Mouse (Mus musculus): ENCODE data around the gene 1110002E22Rik. TPM values are rescaled to one million over a fixed set of nuclear protein-coding genes. Genes with fewer than 3 reads are reported as not detected.

Gene 1110002E22Rik
- polyA plus RNA-seq, 1 experiment: 0.01 TPM

- no peaks in the 10 kb centered on the region for H3K36me3 ChIP-seq (ENCODE audit: control insufficient read depth, insufficient read depth, low read length)
- no peak for TF ChIP-seq POLR2A (IDR thresholded peaks at IDR 0.05; ENCODE audit: control insufficient read depth, low read depth, low read length)
- no peak for TF ChIP-seq CTCF (IDR thresholded peaks at IDR 0.05; ENCODE audit: control insufficient read depth, insufficient read depth, insufficient replicate concordance, low read depth, low read length)
- H3K4me3 ChIP-seq (ENCODE audit: control insufficient read depth, low read depth, low read length): no peak overlapping the region
- H3K27ac ChIP-seq (ENCODE audit: control insufficient read depth, insufficient read depth, low read depth, low read length): no peak overlapping the region
- no peaks in the 10 kb centered on the region for H3K4me1 ChIP-seq (ENCODE audit: control insufficient read depth, insufficient read depth, low read length)
- no peaks in the 10 kb centered on the region for H3K27me3 ChIP-seq (ENCODE audit: control insufficient read depth, insufficient read depth, low read length)
Measured at GRCm38 (mm10) chr3:138071476-138072073, 6.7 kb downstream of the 1110002E22Rik start.

DNA sequence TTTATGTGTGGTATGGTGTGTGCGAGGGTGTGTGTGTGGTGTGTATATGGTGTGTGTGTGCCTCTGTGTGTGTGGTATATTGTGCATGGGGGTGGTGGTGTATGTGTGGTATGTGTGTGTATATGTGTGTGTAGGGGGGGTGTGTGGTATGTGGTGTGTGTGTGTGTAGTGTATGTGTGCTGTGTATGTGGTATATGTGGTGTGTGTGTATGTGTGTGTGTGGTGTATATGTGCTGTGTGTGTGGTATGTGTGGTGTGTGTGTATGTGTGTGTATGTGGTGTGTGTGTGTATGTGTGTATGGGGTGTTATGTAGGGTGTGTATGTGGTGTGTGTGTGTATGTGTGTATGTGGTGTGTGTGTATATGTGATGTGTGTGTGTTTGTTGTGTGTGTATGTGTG is 9.4 kb downstream of the 1110002E22Rik start:
- no peak for TF ChIP-seq CTCF (IDR thresholded peaks at IDR 0.05; ENCODE audit: control insufficient read depth, insufficient read depth, insufficient replicate concordance, low read depth, low read length)
- no peak for TF ChIP-seq POLR2A (IDR thresholded peaks at IDR 0.05; ENCODE audit: control insufficient read depth, low read depth, low read length)
- Histone ChIP-seq H3K36me3 (ENCODE audit: control insufficient read depth, insufficient read depth, low read length) (no peaks in the 10 kb centered on the region), H3K4me3 (ENCODE audit: control insufficient read depth, low read depth, low read length) (no peak overlapping the region), H3K4me1 (ENCODE audit: control insufficient read depth, insufficient read depth, low read length) (no peaks in the 10 kb centered on the region), H3K27me3 (ENCODE audit: control insufficient read depth, insufficient read depth, low read length) (no peaks in the 10 kb centered on the region), H3K27ac (ENCODE audit: control insufficient read depth, insufficient read depth, low read depth, low read length) (no peak overlapping the region)

- H3K36me3 ChIP-seq (ENCODE audit: control insufficient read depth, insufficient read depth, low read length): no peaks in the 10 kb centered on the region
- TF ChIP-seq CTCF (IDR thresholded peaks at IDR 0.05; ENCODE audit: control insufficient read depth, insufficient read depth, insufficient replicate concordance, low read depth, low read length) (no peak), POLR2A (IDR thresholded peaks at IDR 0.05; ENCODE audit: control insufficient read depth, low read depth, low read length) (no peak)
- no peaks in the 10 kb centered on the region for H3K4me1 ChIP-seq (ENCODE audit: control insufficient read depth, insufficient read depth, low read length)
- no peak overlapping the region for H3K4me3 ChIP-seq (ENCODE audit: control insufficient read depth, low read depth, low read length)
- no peak overlapping the region for H3K27ac ChIP-seq (ENCODE audit: control insufficient read depth, insufficient read depth, low read depth, low read length)
- no peaks in the 10 kb centered on the region for H3K27me3 ChIP-seq (ENCODE audit: control insufficient read depth, insufficient read depth, low read length)
Measured at GRCm38 (mm10) chr3:138075209-138075608, 10.4 kb downstream of the 1110002E22Rik start.

GRCm38 (mm10) chr3:138077476-138078340 is 12.9 kb downstream of the 1110002E22Rik start:
- Histone ChIP-seq H3K27me3 (ENCODE audit: control insufficient read depth, insufficient read depth, low read length) (no peaks in the 10 kb centered on the region), H3K4me3 (ENCODE audit: control insufficient read depth, low read depth, low read length) (no peak overlapping the region), H3K4me1 (ENCODE audit: control insufficient read depth, insufficient read depth, low read length) (no peaks in the 10 kb centered on the region), H3K27ac (ENCODE audit: control insufficient read depth, insufficient read depth, low read depth, low read length) (no peak overlapping the region), H3K36me3 (ENCODE audit: control insufficient read depth, insufficient read depth, low read length) (no peaks in the 10 kb centered on the region)
- no peak for TF ChIP-seq CTCF (IDR thresholded peaks at IDR 0.05; ENCODE audit: control insufficient read depth, insufficient read depth, insufficient replicate concordance, low read depth, low read length)
- TF ChIP-seq POLR2A (IDR thresholded peaks at IDR 0.05; ENCODE audit: control insufficient read depth, low read depth, low read length): no peak

GRCm38 (mm10) chr3:138078701-138079100 is 13.8 kb downstream of the 1110002E22Rik start:
- H3K4me3 ChIP-seq (ENCODE audit: control insufficient read depth, low read depth, low read length): no peak overlapping the region
- H3K36me3 ChIP-seq (ENCODE audit: control insufficient read depth, insufficient read depth, low read length): no peaks in the 10 kb centered on the region
- no peak overlapping the region for H3K27ac ChIP-seq (ENCODE audit: control insufficient read depth, insufficient read depth, low read depth, low read length)
- H3K4me1 ChIP-seq (ENCODE audit: control insufficient read depth, insufficient read depth, low read length): no peaks in the 10 kb centered on the region
- H3K27me3 ChIP-seq (ENCODE audit: control insufficient read depth, insufficient read depth, low read length): no peaks in the 10 kb centered on the region
- no peak for TF ChIP-seq POLR2A (IDR thresholded peaks at IDR 0.05; ENCODE audit: control insufficient read depth, low read depth, low read length)
- no peak for TF ChIP-seq CTCF (IDR thresholded peaks at IDR 0.05; ENCODE audit: control insufficient read depth, insufficient read depth, insufficient replicate concordance, low read depth, low read length)

DNA sequence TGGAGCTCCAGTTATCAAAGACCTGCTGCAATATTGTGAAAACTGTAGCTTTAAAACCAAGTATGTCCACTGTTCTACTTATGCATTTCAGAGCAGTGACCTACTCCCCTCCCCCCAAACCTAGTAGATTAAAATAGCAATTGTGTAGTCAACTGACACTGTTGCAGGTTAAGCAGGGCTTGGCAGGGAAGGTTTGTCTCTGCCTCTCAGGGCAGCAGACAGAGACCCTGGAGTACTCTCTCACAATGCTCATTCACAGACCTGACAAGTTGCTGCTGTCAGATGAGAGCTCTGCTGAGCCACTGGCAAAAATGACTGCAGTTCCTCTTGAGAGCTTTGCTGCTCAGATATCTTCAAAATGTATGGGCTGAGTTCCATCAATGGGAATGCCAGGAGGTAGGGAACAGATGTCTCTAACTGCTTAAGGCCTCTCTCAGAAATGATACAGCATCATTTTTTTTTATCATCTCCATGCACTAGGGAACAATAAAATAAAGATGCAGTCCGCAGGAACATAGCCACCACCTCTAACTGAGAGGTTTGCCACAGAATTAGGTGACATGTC is 18.3 kb downstream of the 1110002E22Rik start:
- H3K4me3 ChIP-seq (ENCODE audit: control insufficient read depth, low read depth, low read length): no peak overlapping the region
- H3K27ac ChIP-seq (ENCODE audit: control insufficient read depth, insufficient read depth, low read depth, low read length): no peak overlapping the region
- TF ChIP-seq POLR2A (IDR thresholded peaks at IDR 0.05; ENCODE audit: control insufficient read depth, low read depth, low read length) (no peak), CTCF (IDR thresholded peaks at IDR 0.05; ENCODE audit: control insufficient read depth, insufficient read depth, insufficient replicate concordance, low read depth, low read length) (no peak)
- no peaks in the 10 kb centered on the region for H3K27me3 ChIP-seq (ENCODE audit: control insufficient read depth, insufficient read depth, low read length)
- H3K36me3 ChIP-seq (ENCODE audit: control insufficient read depth, insufficient read depth, low read length): no peaks in the 10 kb centered on the region
- H3K4me1 ChIP-seq (ENCODE audit: control insufficient read depth, insufficient read depth, low read length): no peaks in the 10 kb centered on the region

DNA sequence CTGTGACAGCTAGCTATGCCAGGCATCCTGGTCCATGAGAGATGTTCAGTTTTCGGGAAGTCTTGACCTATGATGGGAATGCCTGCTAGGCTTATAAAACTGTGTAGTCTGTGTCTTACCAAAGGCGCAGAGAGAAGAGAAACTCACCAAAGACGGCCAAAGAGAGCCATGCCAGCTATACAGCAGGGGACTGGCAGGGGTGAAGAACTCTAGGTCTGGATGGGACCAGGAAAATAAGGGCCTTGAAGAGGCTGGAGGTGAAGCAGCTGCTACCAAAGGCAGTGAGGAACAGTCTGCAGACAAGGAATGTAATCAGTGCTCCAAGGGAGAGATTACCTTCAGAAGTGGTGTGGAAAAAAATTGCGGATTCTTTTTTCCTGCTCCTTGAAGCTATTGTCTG is 19.0 kb downstream of the 1110002E22Rik start:
- H3K27ac ChIP-seq (ENCODE audit: control insufficient read depth, insufficient read depth, low read depth, low read length): no peak overlapping the region
- no peaks in the 10 kb centered on the region for H3K4me1 ChIP-seq (ENCODE audit: control insufficient read depth, insufficient read depth, low read length)
- H3K4me3 ChIP-seq (ENCODE audit: control insufficient read depth, low read depth, low read length): no peak overlapping the region
- TF ChIP-seq CTCF (IDR thresholded peaks at IDR 0.05; ENCODE audit: control insufficient read depth, insufficient read depth, insufficient replicate concordance, low read depth, low read length) (no peak), POLR2A (IDR thresholded peaks at IDR 0.05; ENCODE audit: control insufficient read depth, low read depth, low read length) (no peak)
- H3K27me3 ChIP-seq (ENCODE audit: control insufficient read depth, insufficient read depth, low read length): no peaks in the 10 kb centered on the region
- H3K36me3 ChIP-seq (ENCODE audit: control insufficient read depth, insufficient read depth, low read length): no peaks in the 10 kb centered on the region
